Mouse (Mus musculus): Measurements from ENCODE around the gene Dtx3l. TPM values are rescaled to one million over a fixed set of nuclear protein-coding genes. Genes with fewer than 3 reads are reported as not detected.
"Not testable (repeated sequence)": the region's sequence is repeated elsewhere in the genome, so short reads cannot be mapped to it uniquely, and the experiment has no call there.

The Dtx3l gene
- polyA plus RNA-seq, 1 experiment from 2014 or later, result 7.7 TPM

DNA sequence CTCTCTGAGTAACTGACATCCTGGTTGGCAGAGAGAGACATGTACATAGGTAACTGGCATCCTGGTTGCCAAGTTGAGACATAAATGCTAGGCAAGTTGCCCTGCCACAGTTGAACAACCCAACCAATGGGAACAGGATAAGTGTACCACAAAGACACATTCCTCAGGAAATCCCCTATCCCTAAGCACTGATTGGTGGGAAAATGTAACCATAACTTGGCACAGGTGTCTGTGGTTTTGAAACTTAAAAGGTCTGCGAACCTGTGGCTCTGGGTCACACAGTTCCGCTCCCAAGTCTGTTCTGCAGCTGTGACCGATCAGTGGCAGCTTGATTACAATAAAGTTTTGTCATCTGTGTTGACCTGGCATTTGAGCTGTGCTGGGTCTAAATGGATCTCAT is 33.6 kb downstream of the Dtx3l start:
- ATAC-seq (ENCODE audit: insufficient number of reproducible peaks, insufficient read depth, low FRiP score, low read depth), result no peak
- Histone ChIP-seq H3K9ac (replicated peaks; ENCODE audit: low read depth, low read length) (no peak overlapping the region), H3K27me3 (ENCODE audit: control insufficient read depth, insufficient read depth, low read length) (no peaks in the 10 kb centered on the region), H3K36me3 (ENCODE audit: control insufficient read depth, insufficient read depth, low read length) (no peaks in the 10 kb centered on the region), H3K4me2 (replicated peaks; ENCODE audit: low read depth, low read length) (no peak overlapping the region), H3K4me1 (ENCODE audit: control insufficient read depth, insufficient read depth, low read length) (no peaks in the 10 kb centered on the region), H3K27ac (ENCODE audit: low read length) (no peak overlapping the region), H3K9me3 (ENCODE audit: control insufficient read depth, low read depth, low read length) (no peaks in the 10 kb centered on the region), H3K4me3 (ENCODE audit: low read depth, low read length) (no peak overlapping the region)
- WGBS, result 89% methylated on average over 3 of the region's 3 CpGs

DNA sequence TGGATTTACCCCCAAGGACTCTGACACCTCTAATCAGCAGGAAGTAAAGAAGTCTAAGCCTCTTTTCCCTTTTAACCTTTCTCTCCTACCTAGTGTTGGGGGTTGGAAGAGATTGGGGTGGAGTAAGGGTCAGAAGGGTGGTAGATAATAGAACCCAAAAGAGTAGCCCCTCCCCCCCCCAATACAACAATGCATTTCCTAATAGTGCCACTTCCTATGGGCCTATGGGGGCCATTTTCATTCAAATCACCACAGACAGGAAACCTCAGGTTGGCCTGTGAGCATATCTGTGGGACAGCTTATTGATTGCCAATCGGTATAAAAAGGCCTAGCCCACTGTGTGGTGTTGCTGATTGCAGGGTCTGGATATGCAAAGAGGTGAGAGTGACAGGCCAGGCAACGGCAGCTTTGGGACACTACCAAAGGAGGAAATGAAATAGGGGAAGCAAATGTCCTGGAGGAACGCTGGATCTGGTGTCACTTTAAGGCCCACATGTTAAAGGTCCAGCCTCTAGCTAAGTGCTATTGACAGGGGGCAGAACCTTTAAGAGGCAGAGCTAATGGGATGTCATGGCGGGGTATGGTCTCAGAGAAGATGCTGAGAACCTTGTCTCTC is 34.7 kb downstream of the Dtx3l start:
- Histone ChIP-seq H3K4me2 (replicated peaks; ENCODE audit: low read depth, low read length) (no peak overlapping the region), H3K27me3 (ENCODE audit: control insufficient read depth, insufficient read depth, low read length) (no peaks in the 10 kb centered on the region), H3K9me3 (ENCODE audit: control insufficient read depth, low read depth, low read length) (no peaks in the 10 kb centered on the region), H3K9ac (replicated peaks; ENCODE audit: low read depth, low read length) (no peak overlapping the region), H3K4me3 (ENCODE audit: low read depth, low read length) (no peak overlapping the region), H3K27ac (ENCODE audit: low read length) (no peak overlapping the region), H3K36me3 (ENCODE audit: control insufficient read depth, insufficient read depth, low read length) (no peaks in the 10 kb centered on the region), H3K4me1 (ENCODE audit: control insufficient read depth, insufficient read depth, low read length) (no peaks in the 10 kb centered on the region)
- 73% methylated on average over 4 of the region's 4 CpGs for WGBS
- no peak for ATAC-seq (ENCODE audit: insufficient number of reproducible peaks, insufficient read depth, low FRiP score, low read depth)

GRCm38 (mm10) chr16:35903014-35903640 is 35.8 kb downstream of the Dtx3l start:
- WGBS, result 94% methylated on average over 6 of the region's 6 CpGs
- H3K36me3 ChIP-seq (ENCODE audit: control insufficient read depth, insufficient read depth, low read length), result no peaks in the 10 kb centered on the region
- H3K9me3 ChIP-seq (ENCODE audit: control insufficient read depth, low read depth, low read length), result no peaks in the 10 kb centered on the region
- ATAC-seq (ENCODE audit: insufficient number of reproducible peaks, insufficient read depth, low FRiP score, low read depth), result no peak
- no peak overlapping the region for H3K27ac ChIP-seq (ENCODE audit: low read length)
- no peak overlapping the region for H3K4me2 ChIP-seq (replicated peaks; ENCODE audit: low read depth, low read length)
- H3K4me1 ChIP-seq (ENCODE audit: control insufficient read depth, insufficient read depth, low read length), result no peaks in the 10 kb centered on the region
- H3K27me3 ChIP-seq (ENCODE audit: control insufficient read depth, insufficient read depth, low read length), result no peaks in the 10 kb centered on the region
- no peak overlapping the region for H3K9ac ChIP-seq (replicated peaks; ENCODE audit: low read depth, low read length)
- no peak overlapping the region for H3K4me3 ChIP-seq (ENCODE audit: low read depth, low read length)

DNA sequence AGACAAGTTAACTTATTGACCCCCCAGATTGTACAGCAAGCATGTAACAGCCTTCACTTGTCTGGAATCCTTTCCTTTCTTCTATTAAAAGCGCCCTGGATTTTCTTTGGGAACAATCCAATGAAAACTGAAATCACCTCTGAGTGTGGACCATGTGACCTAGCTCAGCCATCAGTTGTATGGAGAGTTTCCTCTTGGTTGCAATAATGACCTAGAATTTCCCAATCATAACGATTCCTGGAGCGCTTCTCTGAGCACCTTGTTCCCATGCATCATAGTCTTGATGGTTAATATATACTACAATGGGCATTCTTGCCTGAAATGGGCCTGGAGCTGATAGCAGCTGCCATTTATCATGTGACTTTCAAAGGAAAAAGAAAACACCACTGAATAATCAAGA is 38.4 kb downstream of the Dtx3l start:
- Histone ChIP-seq H3K9ac (replicated peaks; ENCODE audit: low read depth, low read length) (no peak overlapping the region), H3K27me3 (ENCODE audit: control insufficient read depth, insufficient read depth, low read length) (no peaks in the 10 kb centered on the region), H3K9me3 (ENCODE audit: control insufficient read depth, low read depth, low read length) (no peaks in the 10 kb centered on the region), H3K36me3 (ENCODE audit: control insufficient read depth, insufficient read depth, low read length) (no peaks in the 10 kb centered on the region), H3K4me2 (replicated peaks; ENCODE audit: low read depth, low read length) (no peak overlapping the region), H3K4me1 (ENCODE audit: control insufficient read depth, insufficient read depth, low read length) (no peaks in the 10 kb centered on the region), H3K4me3 (ENCODE audit: low read depth, low read length) (no peak overlapping the region), H3K27ac (ENCODE audit: low read length) (no peak overlapping the region)
- ATAC-seq (ENCODE audit: insufficient number of reproducible peaks, insufficient read depth, low FRiP score, low read depth), result no peak
- WGBS, result 70% methylated on average over 3 of the region's 3 CpGs

DNA sequence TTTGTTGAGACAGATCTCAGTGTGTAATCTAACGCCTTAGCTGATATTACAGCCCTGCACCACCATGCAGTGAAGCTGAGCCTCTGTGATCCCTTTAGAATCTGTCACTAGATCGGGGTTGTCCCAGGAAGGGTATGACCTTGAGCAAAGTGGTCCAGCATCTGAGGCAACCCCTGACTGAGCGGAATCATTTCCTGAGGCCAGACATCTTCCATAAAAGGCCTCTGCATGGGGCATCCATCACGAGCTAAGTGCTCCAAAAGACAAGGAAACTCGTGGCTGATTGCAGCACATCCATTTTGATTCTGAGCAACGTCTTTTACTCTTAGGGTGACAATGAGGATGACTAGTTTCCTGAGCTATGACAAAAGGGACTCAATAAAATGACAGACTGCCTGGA is 44.0 kb downstream of the Dtx3l start:
- H3K9ac ChIP-seq (replicated peaks; ENCODE audit: low read depth, low read length), result no peak overlapping the region
- H3K4me3 ChIP-seq (ENCODE audit: low read depth, low read length), result no peak overlapping the region
- H3K36me3 ChIP-seq (ENCODE audit: control insufficient read depth, insufficient read depth, low read length), result no peaks in the 10 kb centered on the region
- H3K27me3 ChIP-seq (ENCODE audit: control insufficient read depth, insufficient read depth, low read length), result no peaks in the 10 kb centered on the region
- no peak for ATAC-seq (ENCODE audit: insufficient number of reproducible peaks, insufficient read depth, low FRiP score, low read depth)
- no peaks in the 10 kb centered on the region for H3K9me3 ChIP-seq (ENCODE audit: control insufficient read depth, low read depth, low read length)
- no peaks in the 10 kb centered on the region for H3K4me1 ChIP-seq (ENCODE audit: control insufficient read depth, insufficient read depth, low read length)
- H3K4me2 ChIP-seq (replicated peaks; ENCODE audit: low read depth, low read length), result no peak overlapping the region
- H3K27ac ChIP-seq (ENCODE audit: low read length), result no peak overlapping the region
- WGBS, result 36% methylated on average over 6 of the region's 6 CpGs

DNA sequence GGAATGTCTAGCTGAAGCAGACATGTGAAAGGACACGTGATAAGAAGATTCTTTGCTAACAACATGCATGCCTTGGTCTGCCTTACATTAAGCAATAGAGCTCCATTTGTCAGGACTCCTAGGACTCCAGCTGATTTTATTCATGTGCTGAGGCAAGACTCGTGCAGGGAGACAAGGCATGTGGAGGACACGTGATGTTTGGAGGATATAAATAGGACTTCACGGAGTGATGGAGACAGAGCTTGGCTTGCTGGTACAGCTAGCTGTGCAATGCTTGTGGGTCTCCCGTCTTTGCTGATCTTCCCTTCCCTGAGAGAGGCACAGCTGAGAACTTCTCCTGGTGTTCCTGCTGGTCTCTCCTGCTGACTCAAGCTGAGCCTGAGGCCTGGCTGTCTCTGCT is 47.3 kb downstream of the Dtx3l start:
- not testable (repeated sequence) for H3K4me1 ChIP-seq (ENCODE audit: control insufficient read depth, insufficient read depth, low read length); H3K27me3 ChIP-seq (ENCODE audit: control insufficient read depth, insufficient read depth, low read length); H3K9me3 ChIP-seq (ENCODE audit: control insufficient read depth, low read depth, low read length); H3K4me3 ChIP-seq (ENCODE audit: low read depth, low read length); H3K4me2 ChIP-seq (replicated peaks; ENCODE audit: low read depth, low read length); H3K36me3 ChIP-seq (ENCODE audit: control insufficient read depth, insufficient read depth, low read length); H3K9ac ChIP-seq (replicated peaks; ENCODE audit: low read depth, low read length); H3K27ac ChIP-seq (ENCODE audit: low read length); ATAC-seq (ENCODE audit: insufficient number of reproducible peaks, insufficient read depth, low FRiP score, low read depth)
- WGBS, result 72% methylated on average over 5 of the region's 5 CpGs

DNA sequence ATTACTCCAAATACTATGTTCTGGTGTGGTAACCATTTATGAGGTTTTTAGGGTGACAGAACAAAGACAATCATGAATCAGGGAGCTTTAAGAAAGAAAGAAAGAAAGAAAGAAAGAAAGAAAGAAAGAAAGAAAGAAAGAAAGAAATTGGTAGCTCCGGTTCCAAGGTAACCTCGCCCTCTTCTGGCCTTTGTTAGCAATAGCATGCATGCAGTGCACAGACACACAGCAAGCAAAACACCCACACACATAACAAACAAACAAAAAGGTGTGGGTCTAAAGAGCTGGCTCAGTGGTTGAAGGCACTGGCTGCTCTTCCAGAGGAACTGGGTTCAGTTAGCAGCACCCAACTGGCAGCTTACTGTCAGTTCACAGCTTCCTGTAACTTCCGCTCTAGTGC is 48.3 kb downstream of the Dtx3l start:
- Histone ChIP-seq H3K4me3 (ENCODE audit: low read depth, low read length) (no peak overlapping the region), H3K36me3 (ENCODE audit: control insufficient read depth, insufficient read depth, low read length) (no peaks in the 10 kb centered on the region), H3K4me1 (ENCODE audit: control insufficient read depth, insufficient read depth, low read length) (no peaks in the 10 kb centered on the region), H3K9ac (replicated peaks; ENCODE audit: low read depth, low read length) (no peak overlapping the region), H3K9me3 (ENCODE audit: control insufficient read depth, low read depth, low read length) (no peaks in the 10 kb centered on the region), H3K27ac (ENCODE audit: low read length) (no peak overlapping the region), H3K27me3 (ENCODE audit: control insufficient read depth, insufficient read depth, low read length) (no peaks in the 10 kb centered on the region), H3K4me2 (replicated peaks; ENCODE audit: low read depth, low read length) (no peak overlapping the region)
- 77% methylated on average over 3 of the region's 3 CpGs for WGBS
- ATAC-seq (ENCODE audit: insufficient number of reproducible peaks, insufficient read depth, low FRiP score, low read depth), result no peak

DNA sequence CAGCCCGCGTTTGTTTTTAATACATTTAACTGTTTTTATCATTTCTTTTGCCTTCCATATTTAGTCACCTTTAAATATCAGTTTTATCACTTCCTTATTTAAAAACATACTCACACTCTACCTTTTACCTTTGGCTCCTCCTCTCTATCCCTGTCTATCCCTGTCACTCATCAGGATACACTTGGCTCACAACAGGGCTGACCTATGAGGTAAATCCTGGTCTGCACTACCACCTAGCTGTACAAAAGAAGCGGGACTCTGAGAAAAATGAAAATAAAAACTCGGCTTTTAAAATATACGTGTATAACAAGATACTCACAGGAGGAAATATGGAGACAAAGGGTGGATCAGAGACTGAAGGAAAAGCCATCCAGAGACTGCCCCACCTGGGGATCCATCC is 50.0 kb downstream of the Dtx3l start:
- ATAC-seq (ENCODE audit: insufficient number of reproducible peaks, insufficient read depth, low FRiP score, low read depth), result no peak

DNA sequence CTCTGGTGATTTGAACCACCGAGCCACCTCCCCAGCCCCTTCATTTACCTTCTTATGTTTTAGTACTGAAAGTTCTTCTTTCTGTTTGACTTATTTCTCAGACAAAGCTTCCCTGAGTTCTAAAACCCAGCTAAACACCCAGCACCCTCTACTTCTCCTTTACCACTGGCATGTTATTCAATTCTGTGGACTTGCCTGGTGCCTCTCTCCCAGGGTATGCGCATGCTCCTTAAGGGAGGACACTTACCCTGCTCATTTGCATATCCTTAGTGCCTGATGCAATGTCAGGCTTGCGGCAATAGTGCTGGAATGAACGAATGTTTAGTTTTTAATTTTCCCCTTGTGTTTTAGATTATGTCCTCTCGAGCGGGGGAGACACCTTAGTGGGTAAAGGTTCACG is 50.8 kb downstream of the Dtx3l start:
- Histone ChIP-seq H3K4me3 (ENCODE audit: low read depth, low read length) (no peak overlapping the region), H3K27me3 (ENCODE audit: control insufficient read depth, insufficient read depth, low read length) (no peaks in the 10 kb centered on the region), H3K4me2 (replicated peaks; ENCODE audit: low read depth, low read length) (no peak overlapping the region), H3K9me3 (ENCODE audit: control insufficient read depth, low read depth, low read length) (no peaks in the 10 kb centered on the region), H3K36me3 (ENCODE audit: control insufficient read depth, insufficient read depth, low read length) (no peaks in the 10 kb centered on the region), H3K4me1 (ENCODE audit: control insufficient read depth, insufficient read depth, low read length) (no peaks in the 10 kb centered on the region), H3K9ac (replicated peaks; ENCODE audit: low read depth, low read length) (no peak overlapping the region), H3K27ac (ENCODE audit: low read length) (no peak overlapping the region)
- ATAC-seq (ENCODE audit: insufficient number of reproducible peaks, insufficient read depth, low FRiP score, low read depth), result no peak
- WGBS, result 81% methylated on average over 7 of the region's 7 CpGs

More for the DNA sequence above, 50.0 kb downstream of the Dtx3l start:
- no peaks in the 10 kb centered on the region for H3K9me3 ChIP-seq (ENCODE audit: control insufficient read depth, low read depth, low read length)
- H3K9ac ChIP-seq (replicated peaks; ENCODE audit: low read depth, low read length), result no peak overlapping the region
- no peak overlapping the region for H3K4me3 ChIP-seq (ENCODE audit: low read depth, low read length)
- H3K4me1 ChIP-seq (ENCODE audit: control insufficient read depth, insufficient read depth, low read length), result no peaks in the 10 kb centered on the region
- H3K27ac ChIP-seq (ENCODE audit: low read length), result no peak overlapping the region
- H3K27me3 ChIP-seq (ENCODE audit: control insufficient read depth, insufficient read depth, low read length), result no peaks in the 10 kb centered on the region
- H3K36me3 ChIP-seq (ENCODE audit: control insufficient read depth, insufficient read depth, low read length), result no peaks in the 10 kb centered on the region
- WGBS, result 90% methylated on average over 5 of the region's 5 CpGs
- no peak overlapping the region for H3K4me2 ChIP-seq (replicated peaks; ENCODE audit: low read depth, low read length)

All from stomach, embryonic 14.5 days (tissue).